Mouse (Mus musculus) adrenal gland, adult (tissue): Measurements from ENCODE around the gene Sqstm1.

ENCODE experiments used
- DNase-seq, 2 experiments: peaks; one replicate each; pipeline ENCODE4 v3.0.0; 2022 to 2023; ENCODE audit warnings: low spot score in 1 of 2; ENCODE audit not compliant: inconsistent age in 2 of 2

Sqstm1 gene

DNA sequence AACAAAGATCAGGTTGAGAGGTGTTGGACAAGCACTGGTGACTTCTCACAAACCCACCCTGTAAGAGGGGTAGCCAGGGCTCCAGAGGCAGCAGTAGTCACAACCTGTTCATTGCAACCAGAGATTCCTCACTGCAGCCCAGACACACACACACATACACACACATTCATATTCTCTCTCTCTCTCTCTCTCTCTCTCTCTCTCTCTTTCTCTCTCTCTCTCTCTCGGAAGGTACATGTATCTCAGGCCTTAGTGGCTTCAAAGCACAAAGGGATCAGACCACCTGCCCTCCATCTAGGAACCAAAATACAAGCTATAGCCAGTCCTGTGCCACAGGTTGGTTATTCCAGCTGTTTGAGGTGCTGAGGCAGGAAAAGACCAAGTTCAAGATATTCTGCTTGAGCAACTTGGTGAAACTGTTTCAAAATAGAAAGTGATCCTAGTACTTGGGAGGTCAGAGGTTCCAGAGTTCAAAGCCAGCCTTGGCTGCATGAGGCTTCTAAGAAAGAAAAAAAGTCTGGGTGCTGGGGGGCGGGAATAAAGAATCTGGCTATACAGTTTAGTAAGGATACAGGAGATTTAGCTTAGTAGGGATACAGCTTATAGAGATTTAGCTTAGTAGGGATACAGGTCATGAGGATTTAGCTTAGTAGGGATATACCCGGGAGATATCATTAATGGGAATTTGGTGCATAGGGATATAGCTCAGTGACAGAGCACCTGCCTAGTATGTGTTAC, 864 bp upstream of the Sqstm1 start:
- DNase-seq: peak in 1 of 2 experiments; percentile 73

DNA sequence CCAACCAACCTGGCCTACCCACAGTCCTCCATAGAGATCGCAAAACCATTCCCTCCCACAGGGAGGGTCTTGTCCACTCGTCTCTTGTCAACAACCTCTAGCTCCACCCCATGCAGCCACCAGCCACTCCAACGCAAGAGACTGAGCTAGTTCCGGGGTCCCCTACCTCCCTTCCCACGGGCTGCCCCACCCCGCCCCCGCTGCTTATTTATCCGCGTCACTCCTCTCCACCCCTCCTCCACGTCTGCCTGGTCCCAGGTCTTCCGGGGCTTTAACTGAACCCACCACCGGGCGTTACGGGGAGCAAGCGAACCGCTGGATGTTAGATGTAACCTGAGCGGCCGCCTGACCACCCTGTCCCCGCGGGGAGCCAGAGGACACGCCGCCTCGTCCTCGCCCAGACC, 524 bp downstream of the Sqstm1 start:
- peak; percentile 92 to 96 for DNase-seq

DNA sequence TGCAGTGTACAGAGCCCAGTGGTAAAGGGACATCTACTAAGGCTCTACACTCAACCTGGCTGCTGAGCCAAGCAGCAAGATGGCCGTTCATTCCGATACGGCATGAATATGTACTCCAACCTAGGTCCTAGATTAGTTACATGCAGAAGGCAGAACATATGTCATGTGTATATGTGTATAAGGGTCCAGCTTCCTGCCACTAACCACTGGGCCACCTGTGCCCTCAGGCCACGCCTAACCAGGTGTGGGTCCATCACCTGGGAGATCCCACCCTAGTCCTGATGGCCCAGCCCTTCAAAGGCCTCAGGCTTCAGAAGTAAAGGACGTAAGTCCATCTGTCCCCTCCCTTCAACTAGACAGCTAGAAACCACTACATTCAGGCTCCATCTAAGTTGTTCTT, 2.6 kb downstream of the Sqstm1 start:
- no peak for DNase-seq

DNA sequence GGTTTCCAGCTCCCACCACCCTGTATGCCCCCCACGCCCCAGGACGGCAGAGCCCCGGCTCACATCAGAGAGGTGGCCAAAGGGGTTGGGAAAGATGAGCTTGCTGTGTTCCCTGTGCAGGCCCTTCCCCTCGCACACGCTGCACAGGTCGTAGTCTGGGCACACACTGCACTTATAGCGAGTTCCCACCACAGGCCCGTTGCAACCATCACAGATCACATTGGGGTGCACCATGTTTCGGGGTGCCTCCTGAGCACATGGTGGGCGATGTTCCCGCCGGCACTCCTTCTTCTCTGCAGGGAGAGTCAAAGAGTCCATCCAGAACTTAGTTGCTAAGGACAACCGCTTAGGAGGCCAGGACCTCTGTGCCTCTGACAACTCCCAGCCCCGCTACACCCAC, 3.3 kb downstream of the Sqstm1 start:
- DNase-seq: peak in 1 of 2 experiments; percentile 25

DNA sequence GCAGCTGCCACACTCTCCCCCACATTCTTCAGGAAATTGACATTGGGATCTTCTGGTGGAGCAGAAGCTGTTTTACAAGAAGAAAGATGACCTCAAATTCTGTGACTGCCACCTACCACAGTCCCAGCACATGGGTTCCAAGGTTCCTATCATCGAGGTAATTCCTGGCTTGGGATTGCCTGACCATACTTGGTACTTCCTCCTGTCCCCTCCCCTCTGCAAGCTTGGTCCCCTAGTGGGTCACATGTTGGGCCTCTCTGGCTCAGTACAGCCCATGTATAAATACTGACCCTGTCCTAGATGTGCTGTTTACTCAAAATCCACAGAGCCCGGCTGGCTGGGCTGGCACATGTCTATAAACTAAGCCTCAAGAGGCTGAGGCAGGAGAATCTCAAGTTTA, 4.6 kb downstream of the Sqstm1 start:
- peak in 1 of 2 experiments; percentile 54 for DNase-seq

DNA sequence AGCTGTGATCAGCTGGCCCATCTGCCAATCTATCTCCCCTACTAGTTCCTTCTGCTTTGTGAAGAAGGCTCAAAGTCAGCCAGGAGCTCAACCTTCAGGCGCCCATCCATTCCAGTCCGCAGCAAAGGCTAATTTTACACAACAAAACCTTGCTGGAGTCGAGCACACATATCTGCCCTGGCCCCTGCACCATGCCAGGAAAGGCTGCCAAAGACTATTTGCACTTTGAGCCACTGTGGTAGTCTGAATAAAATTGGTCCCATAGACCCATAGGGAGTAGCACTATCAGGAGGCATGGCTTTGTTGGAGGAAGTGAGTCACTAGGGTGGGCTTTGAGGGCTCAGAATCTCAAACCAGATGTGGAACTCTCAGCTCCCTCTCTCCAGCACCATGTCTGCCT, 5.2 kb downstream of the Sqstm1 start:
- no peak for DNase-seq

DNA sequence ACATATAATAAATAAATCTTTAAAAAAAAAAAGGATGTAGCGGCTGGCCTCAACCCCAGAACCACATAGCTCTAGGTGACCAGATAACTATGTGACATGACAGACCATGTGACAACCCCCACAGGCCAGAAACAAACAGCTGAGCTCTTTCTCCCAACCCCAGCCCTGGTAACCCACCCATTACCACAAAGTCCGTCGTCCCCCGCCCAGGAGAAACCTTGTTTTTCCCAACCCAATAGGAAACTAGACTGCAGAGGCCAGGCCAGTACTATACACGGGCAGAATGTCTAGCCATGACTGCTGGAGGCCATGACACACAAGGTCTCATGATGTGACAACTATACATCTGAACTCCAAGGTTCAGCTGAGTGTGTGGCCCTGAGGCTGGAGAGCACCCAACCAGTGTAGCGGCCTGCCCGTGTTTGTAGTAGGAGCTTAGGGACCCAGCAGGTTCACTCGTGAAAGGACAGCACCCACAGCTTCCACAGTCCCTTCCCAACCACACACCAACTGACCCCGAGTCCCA, 7.3 kb downstream of the Sqstm1 start:
- DNase-seq: peak in 1 of 2 experiments; percentile 66

DNA sequence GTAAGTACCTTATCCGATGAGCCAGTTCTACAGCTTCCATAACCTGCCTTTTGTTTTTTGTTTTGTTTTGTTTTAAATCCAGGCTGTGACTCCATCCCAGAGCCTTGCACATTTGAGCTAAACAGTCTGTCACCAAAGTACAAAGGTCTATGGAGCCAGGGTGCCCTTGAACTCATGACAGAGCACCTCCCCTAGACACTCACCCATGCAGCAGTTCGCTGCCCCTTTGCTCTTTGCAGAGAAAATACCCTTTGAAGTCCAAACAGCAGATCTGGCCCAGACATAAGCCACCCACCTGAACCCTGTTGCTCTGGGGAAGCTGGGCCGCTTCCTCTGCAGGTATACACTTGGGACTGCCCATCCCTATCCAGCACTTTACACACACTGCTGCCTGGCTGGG, 9.0 kb downstream of the Sqstm1 start:
- peak in 1 of 2 experiments; percentile 70 for DNase-seq

DNA sequence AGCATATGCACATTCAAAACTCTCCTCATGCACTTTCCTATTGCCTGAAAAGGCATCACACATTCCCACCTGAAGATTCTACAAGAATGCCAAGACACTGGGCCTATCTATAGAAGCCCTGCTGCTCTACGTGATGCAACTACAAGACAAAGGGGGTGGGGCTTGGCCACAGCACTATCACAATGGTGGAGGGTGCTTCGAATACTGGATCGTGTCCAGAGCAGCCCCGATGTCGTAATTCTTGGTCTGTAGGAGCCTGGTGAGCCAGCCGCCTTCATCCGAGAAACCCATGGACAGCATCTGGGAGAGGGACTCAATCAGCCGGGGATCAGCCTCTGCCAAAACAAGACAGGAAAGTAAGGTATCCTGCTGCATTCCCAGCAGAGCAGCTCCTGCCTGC, 10.0 kb downstream of the Sqstm1 start:
- DNase-seq: peak in 1 of 2 experiments; percentile 72

DNA sequence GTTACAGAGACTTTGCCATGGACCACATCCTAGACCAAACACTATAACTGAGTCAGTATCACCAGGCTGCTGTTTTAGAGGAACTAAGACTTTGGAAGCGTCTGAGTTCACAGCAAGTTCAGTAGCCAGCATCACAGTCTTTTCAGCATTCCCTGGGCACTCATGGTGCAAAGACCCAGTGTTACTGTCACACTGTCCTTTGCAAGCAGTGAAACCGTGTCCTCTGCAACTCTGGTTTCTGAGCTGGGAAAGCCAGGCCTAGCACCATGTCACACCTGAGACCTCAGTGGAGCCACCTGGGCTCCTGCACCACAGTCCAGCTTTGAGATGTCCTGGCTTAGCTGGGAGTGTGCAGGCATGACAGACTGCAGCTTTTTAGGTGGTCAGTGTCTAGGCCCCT, 11.7 kb downstream of the Sqstm1 start:
- peak in 1 of 2 experiments; percentile 63 for DNase-seq

DNA sequence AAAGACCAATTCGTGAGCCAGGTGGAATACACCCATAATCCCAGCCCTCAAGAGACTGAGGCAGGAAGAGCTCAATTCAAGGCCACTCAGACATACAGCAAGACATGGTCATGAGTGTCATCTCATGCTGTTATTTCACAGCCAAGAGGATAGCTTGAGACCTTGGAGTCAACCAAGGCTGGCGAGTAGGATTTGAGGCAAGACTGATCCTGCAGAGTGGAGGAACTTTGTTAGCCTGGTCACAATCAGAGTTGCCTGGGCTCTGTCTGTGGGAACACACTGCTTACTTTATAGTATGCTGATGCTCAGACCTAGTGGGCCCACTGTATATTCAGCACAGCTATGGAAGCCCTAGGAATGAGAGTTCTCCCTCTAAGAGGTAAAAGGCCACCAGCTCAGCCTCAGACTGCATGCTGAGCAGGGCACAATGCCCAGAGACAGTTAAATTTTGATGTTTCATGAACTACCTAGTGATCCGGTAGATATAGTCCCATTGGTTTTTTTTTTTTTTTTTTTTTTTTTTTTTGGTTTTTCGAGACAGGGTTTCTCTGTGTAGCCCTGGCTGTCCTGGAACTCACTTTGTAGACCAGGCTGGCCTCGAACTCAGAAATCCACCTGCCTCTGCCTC, 12.3 kb downstream of the Sqstm1 start:
- peak in 1 of 2 experiments; percentile 67 for DNase-seq

DNA sequence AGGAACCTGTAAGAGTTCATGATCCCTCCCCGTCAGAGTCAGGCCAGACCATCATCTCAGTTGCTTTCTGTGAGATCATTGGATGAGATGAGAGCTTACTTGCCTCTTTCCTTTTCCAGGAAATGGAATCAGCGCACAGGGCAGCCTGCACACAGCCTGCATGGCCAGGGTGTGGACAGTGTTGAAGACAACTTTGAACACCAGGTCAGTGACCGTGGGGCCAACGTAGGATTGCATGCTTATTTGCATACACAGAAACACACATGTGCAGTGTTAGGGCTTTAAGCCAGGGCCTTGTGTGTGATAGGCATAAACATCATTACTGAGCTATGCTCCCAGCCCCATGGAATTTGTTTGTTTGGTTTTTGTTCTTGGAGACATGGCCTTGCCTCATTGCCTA, 13.1 kb downstream of the Sqstm1 start:
- DNase-seq: no peak

DNA sequence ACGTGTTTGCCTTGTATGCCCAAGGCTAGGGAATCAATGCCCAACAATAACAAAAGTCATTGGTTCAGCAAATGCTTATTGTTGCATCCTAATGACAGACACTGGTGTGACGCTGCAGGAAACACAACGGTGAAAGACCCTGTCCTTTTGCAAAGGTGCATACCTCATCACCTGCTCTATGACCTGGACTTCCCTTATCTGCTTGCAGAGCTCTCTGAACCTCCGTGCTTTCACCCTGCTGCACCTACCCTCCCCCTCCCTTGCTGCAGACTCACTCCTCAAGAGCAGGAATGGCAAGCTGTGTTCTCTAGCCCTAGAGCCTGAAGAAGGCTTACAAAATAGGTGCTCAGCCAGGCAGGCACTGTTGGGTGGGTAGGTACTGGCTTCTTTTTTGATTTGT, 15.8 kb downstream of the Sqstm1 start:
- peak in 1 of 2 experiments; percentile 25 for DNase-seq

DNA sequence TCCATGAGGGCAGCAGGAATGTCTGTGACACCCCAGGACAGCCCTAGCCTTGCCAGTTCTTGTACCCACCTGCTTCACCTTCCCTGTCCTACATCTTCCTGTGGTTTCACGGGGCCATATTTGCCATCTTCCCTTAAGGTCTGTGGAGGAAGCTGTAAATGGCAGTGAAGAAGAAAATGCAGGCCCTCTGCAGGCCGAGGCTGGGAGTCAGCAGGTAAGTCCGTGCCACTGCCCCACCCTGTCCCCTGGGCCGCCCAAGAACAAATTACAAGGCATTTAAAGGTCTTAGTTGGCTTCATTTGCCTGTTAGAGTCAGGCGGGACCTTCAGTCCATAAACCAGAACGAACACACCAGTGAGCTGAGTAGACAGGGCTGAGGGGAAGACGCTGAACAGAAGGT, 16.6 kb downstream of the Sqstm1 start:
- DNase-seq: no peak

DNA sequence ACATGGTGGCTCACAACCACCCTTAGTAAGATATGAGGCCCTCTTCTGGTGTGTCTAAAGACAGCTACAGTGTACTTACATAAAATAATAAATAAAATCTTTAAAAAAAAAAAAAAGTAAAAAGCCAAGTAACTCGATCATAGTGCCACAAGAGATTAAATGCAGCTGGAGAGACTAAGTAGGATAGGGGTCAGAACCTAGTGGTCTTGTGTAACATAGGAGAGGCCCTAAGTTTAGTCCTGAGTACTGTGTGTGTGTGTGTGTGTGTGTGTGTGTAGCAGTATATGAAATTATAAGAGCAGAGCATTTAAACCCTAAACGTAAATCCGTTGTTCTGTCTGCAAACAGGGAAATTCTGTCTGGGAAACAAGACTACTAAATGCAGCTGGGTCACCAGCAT, 18.3 kb downstream of the Sqstm1 start:
- peak in 1 of 2 experiments; percentile 19 for DNase-seq

DNA sequence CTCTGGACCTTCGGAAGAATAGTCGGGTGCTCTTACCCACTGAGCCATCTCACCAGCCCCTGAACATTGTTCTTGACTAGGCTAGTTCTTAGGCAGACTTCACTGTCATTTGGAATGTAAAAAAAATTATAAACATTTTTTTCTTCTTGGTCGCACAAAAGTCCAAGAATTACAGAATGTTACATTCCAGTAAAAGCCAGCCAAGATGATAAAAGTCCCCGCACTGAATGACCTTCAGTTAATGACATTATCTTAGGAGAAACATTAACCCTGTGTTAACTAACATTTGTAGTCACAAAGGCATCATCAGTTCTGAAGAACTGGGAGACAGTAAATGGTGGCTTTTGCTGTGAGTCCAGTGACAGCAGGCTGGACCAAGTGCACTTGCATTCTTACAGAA, 20.3 kb downstream of the Sqstm1 start:
- DNase-seq: peak; percentile 17 to 48

DNA sequence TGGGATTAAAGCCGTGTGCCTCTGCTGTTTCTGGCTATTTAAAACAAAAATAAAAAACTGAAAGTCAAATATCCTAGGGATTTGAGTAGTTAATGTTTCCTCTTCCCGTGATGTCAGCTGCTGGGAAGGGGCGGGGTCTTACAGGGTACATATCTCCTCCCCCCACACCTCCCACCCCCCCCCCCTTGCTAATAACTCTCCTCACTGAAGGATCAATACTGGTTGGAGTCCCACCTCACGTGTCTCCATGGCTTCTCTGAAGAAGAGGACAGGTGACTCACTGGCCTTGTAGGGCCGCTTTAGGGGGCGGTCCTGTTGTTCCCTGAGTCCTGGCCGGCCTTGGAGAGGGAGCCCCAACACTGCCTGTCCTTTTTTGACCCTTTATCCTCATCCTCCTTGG, 21.9 kb downstream of the Sqstm1 start:
- DNase-seq: peak; percentile 80 to 82

DNA sequence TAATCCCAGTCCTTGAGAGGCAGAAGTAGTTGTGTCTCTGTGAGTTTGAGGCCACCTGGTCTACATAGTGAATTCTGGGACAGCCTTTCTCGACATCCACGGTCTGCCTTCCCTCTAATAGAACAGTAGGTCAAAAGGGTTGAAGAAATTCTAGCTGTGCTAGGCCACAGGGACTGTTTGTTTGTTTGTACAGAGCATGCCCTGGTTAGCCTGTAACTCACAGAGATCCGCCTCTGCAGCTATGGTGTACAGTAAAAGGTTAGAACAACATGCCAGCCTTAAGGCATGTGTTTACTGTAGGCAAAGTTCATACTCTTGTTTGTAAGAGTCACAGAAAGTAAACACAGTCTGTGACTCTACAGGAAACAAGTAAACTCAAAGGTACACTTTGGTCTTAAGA, 25.8 kb downstream of the Sqstm1 start:
- DNase-seq: no peak

DNA sequence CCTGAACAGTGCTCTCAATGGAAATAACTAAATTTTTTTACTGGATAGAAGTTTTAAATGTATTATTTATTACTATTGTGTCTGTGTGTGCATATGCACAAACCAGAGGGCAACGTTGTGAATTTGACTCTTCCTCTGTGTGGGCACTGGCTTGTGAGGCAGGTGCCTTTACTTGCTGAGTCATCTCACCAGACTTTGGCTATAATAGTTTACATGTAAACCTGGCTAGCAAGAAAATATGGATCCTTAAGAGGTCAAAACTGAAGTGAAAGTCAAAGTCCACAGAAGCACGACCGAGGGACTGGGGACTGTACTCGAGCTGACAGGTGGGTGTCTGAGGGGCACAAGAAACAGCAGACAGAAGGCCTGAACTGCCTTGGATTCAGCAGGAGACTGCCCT, 27.9 kb downstream of the Sqstm1 start:
- peak in 1 of 2 experiments; percentile 30 for DNase-seq

DNA sequence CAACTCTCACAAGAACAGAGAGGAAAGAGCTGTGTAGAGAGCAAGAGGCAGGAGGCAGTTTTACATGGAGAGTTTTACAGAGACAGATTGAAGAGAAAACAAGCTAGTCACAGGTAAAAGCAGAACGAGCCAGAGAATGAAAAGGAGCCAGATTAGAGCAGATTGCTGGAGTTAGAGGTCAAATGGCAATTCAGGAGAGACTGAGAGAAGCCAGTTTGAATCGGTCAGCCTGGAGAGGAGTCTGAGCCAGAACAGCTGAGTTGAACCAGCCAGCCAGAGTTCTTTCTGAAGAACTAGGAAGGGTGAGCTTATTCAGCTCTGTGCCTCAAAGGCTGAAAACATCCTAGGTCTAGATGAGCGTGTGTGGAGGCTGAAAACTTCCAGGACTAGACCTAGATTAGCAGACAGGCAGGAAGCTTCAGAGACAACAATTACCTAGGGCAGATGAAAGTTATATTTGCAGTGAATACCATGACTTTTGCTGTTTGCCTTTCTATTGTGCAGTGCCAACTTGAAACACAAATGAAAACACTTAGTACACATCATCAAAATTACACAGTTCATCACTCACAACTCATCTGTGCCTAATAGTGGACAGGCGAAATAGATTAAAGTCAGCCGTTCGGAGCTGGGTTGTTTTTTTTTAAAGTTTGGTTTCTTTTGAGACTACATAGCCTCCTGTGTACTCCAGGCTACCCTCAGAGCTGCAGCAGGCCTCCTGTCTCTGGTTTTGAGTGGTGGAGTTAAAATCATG, 30.0 kb downstream of the Sqstm1 start:
- DNase-seq: no peak
